Comparison of ENCODE assay signal across 8 mouse cellular contexts in genomic region chr14:45602002-45602401, GRCm38 (mm10). TPM values are rescaled to one million over a fixed set of nuclear protein-coding genes. Genes with fewer than 3 reads are reported as not detected.
A peak's percentile ranks its signal among the peaks of the same experiment; 100 is the strongest.
DNase-seq lines count a peak whose midpoint lies in the region; ATAC-seq and TF ChIP-seq lines count a peak whose summit lies in the region.

No protein-coding gene starts in this region.

- H3K27me3 ChIP-seq in liver, adult 2 months (ENCODE audit: control insufficient read depth, insufficient read depth, low read length), result no peaks in the 10 kb centered on the region
- no peaks in the 10 kb centered on the region for H3K27me3 ChIP-seq in forebrain, postnatal 0 days (ENCODE audit: insufficient read depth, low read length)

- peak; percentile 15 for DNase-seq in cerebellum, adult 9-11 months
- no peak for DNase-seq in cerebellum, postnatal 4 days (ENCODE audit: low spot score in 2 of 2)
- DNase-seq in liver, adult 2 months (ENCODE audit: extremely low read depth, low read depth, low spot score), result peak; percentile 21
- DNase-seq in liver, result no peak
- peak; percentile 74 for DNase-seq in forebrain, postnatal 0 days
- peak; percentile 12 for DNase-seq in naive thymus-derived CD4-positive, alpha-beta T cell, adult 2 months (ENCODE audit: low read depth)
- DNase-seq in thymus, postnatal 36 days, result no peak
- DNase-seq in spleen, adult 12 weeks (ENCODE audit: low spot score), result no peak

- no peaks in the 10 kb centered on the region for H3K9me3 ChIP-seq in forebrain, postnatal 0 days (ENCODE audit: low read length)

- H3K4me1 ChIP-seq in liver, adult 2 months (ENCODE audit: control insufficient read depth, insufficient read depth, low read length), result no peaks in the 10 kb centered on the region
- no peaks in the 10 kb centered on the region for H3K4me1 ChIP-seq in forebrain, postnatal 0 days (ENCODE audit: insufficient read depth)

- TF ChIP-seq POLR2A in liver, adult 2 months (IDR thresholded peaks at IDR 0.05; ENCODE audit: extremely low read depth, insufficient read depth, low read length), result no peak

- no peaks in the 10 kb centered on the region for H3K79me2 ChIP-seq in liver, adult 2 months (ENCODE audit: control insufficient read depth, insufficient read depth, low read length)

- H3K27ac ChIP-seq in liver, adult 2 months (replicated peaks; ENCODE audit: insufficient read depth, low read depth, low read length), result no peak overlapping the region
- peak overlapping the region; percentile 62 for H3K27ac ChIP-seq in forebrain, postnatal 0 days (ENCODE audit: low read depth, low read length)

- TF ChIP-seq CTCF in liver, adult 2 months (IDR thresholded peaks at IDR 0.05; ENCODE audit: low read depth, low read length), result peak; percentile 25; the same call in 1 of the 2 replicates
- TF ChIP-seq CTCF in forebrain, postnatal 0 days (IDR thresholded peaks at IDR 0.05; ENCODE audit: low read depth), result peak; percentile 87

- no peak overlapping the region for H3K4me3 ChIP-seq in liver, adult 2 months (ENCODE audit: insufficient read depth, low read depth, low read length)
- no peak overlapping the region for H3K4me3 ChIP-seq in forebrain, postnatal 0 days (ENCODE audit: low read depth, low read length)

- H3K4me2 ChIP-seq in forebrain, postnatal 0 days (ENCODE audit: low read depth), result no peak overlapping the region

- ATAC-seq in forebrain, postnatal 0 days, result peak; percentile 80

- WGBS in liver, adult 2 months, result 82% methylated on average over 3 of the region's 3 CpGs
- WGBS in forebrain, postnatal 0 days, result 43% methylated on average over 3 of the region's 3 CpGs

- H3K9ac ChIP-seq in liver, adult 2 months (ENCODE audit: low read depth, low read length), result no peak overlapping the region
- H3K9ac ChIP-seq in forebrain, postnatal 0 days, result no peak overlapping the region

- H3K36me3 ChIP-seq in liver, adult 2 months (ENCODE audit: control insufficient read depth, insufficient read depth, low read length), result peaks cover 45% of the 10 kb centered on the region
- H3K36me3 ChIP-seq in forebrain, postnatal 0 days (ENCODE audit: insufficient read depth), result peaks cover 38% of the 10 kb centered on the region

RNA-seq across cellular contexts. Expression of gene Ddhd1, which starts 55.9 kb away (rescaled TPM):
- 10.7 and 12.9 TPM in 2 replicates for total RNA-seq in liver, adult 2 months (2014; rRNA removed)
- 6.7 and 10.1 TPM in 2 replicates for polyA plus RNA-seq in liver, adult 2 months (2012; rRNA removed)
- total RNA-seq in forebrain, postnatal 0 days (2014; rRNA removed), result 46.7 and 50.1 TPM in 2 replicates
- polyA plus RNA-seq in forebrain, postnatal 0 days (2015; fragmentation: Nextera tagmentation; extraction: Ambion mirVana), result 7.2 and 12.0 TPM in 2 replicates

Comparison
In these comparisons a context has a peak if more than half of its experiments do, and no peak if none do; other contexts are left out.
1. DNase-seq: peak in cerebellum, adult 9-11 months (single experiment), liver, adult 2 months (single experiment), forebrain, postnatal 0 days (single experiment) and naive thymus-derived CD4-positive, alpha-beta T cell, adult 2 months (single experiment); none in cerebellum, postnatal 4 days (0 of 2), liver (single experiment), thymus, postnatal 36 days (0 of 2) and spleen, adult 12 weeks (single experiment).